Mouse (Mus musculus): ENCODE results near the gene Olfr1337. TPM values are rescaled to one million over a fixed set of nuclear protein-coding genes. Genes with fewer than 3 reads are reported as not detected.

Olfr1337 gene
- not detected for total RNA-seq (2023)

DNA sequence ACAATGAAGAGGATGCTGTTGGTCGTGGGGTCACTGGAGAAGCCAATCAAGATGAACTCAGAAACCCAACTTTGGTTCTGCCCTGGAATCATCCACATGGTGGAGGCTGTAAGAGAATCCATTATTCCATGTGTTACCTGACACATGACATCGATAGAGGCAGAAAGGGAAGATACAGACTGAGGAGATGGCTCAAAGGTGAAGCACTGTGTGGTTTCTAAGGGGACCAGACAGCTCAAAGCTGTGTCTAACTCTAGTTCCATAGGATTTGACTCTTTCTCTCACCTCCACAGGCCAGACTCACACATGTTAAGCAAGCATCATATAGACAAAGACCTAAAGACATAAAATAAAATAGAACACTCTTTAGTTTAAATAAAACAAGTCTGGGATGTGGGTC, at the start of gene Olfr1337:
Olfr1337 (minus strand) TSS at position 101 of the 400 bp plus-strand sequence.

DNA sequence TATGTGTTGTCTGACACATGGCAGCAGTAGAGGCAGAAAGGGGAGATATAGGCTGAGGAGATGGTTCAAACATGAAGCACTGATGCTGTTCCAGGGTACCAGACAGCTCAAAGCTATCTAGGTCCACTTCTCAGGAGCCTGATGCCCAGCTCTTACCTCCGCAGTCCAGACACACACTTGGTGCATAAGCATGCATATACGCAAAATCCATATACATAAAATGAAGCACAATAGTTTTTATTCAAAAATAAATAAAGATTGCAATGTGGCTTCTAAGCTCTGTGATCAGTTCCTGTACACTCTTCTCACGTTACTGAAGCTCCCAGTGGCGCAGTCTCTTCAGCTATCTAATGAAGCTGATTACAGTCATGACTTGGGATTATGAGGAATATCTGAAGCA, 27.5 kb upstream of the Olfr1337 start, which contains the start of gene Olfr1335:
Olfr1335 (minus strand) TSS at position 101 of the 400 bp plus-strand sequence.

DNA sequence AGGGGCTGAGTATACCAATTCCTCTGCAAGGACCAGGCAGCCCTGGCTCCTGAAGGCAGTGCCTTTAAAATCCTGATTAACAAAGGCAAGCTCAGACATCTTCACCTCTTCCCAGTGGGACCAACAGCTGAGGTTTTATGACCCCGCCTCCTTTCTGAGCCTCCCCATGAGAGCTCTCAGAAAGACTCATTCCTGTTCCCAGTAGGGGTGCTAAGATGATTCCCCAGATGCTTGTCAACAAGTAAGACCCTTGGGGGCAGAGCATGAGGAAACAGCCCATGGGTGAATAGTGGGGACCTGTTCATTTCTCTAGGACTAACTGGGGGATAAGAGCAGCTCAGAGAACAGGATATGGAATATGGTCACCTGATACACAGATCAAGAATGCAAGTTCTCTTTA, 23.7 kb downstream of the Olfr1337 start, which contains the start of gene Olfr1338:
Olfr1338 (minus strand) TSS at position 101 of the 400 bp plus-strand sequence.

DNA sequence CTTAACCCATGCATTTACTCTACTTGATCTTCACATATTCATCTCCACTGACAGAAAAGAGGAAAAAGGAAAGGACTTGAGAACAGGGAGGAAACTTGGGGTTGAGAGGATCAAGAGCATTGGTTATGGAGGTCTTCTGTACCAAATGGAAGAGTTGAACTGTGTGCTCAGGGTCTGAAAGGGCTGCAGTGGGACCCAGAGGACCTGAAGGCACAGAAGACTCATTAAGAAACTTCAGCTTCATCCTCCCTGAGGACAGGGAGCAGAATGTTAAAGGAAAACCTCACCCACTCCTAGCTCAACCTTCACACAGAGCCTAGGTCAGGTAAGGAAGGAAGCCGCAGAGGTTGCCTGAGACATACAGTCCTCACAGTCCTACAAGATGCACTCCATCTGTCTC, 50.5 kb downstream of the Olfr1337 start, which contains the start of gene Olfr1339:
Olfr1339 (plus strand) TSS at position 301 of the 400 bp plus-strand sequence.

Other genes starting within 250 kb of the Olfr1337 start
- not detected for gene Tmem125, start 238.5 kb downstream of the Olfr1337 start, total RNA-seq (2023)
- gene Cfap57, start 161.8 kb downstream of the Olfr1337 start, total RNA-seq (2023), result not detected
- gene Ebna1bp2, start 161.8 kb downstream of the Olfr1337 start, total RNA-seq (2023), result 65.9 TPM
- not detected for gene Olfr62, start 123.6 kb downstream of the Olfr1337 start, total RNA-seq (2023)
- gene Olfr1342, start 89.8 kb downstream of the Olfr1337 start, total RNA-seq (2023), result not detected
- not detected for gene Olfr1341, start 79.1 kb downstream of the Olfr1337 start, total RNA-seq (2023)
- not detected for gene Olfr1340, start 62.4 kb downstream of the Olfr1337 start, total RNA-seq (2023)
- gene Olfr1339, start 50.4 kb downstream of the Olfr1337 start, total RNA-seq (2023), result not detected
- not detected for gene Olfr1338, start 23.8 kb downstream of the Olfr1337 start, total RNA-seq (2023)
- gene Olfr1335, start 27.4 kb upstream of the Olfr1337 start, total RNA-seq (2023), result not detected
- gene Olfr1333, start 53.7 kb upstream of the Olfr1337 start, total RNA-seq (2023), result not detected
- gene Olfr1331, start 82.1 kb upstream of the Olfr1337 start, total RNA-seq (2023), result not detected
- gene Olfr1330, start 106.0 kb upstream of the Olfr1337 start, total RNA-seq (2023), result not detected
- not detected for gene Olfr1329, start 134.9 kb upstream of the Olfr1337 start, total RNA-seq (2023)
- not detected for gene Olfr1328, start 156.0 kb upstream of the Olfr1337 start, total RNA-seq (2023)
- gene Lao1, start 179.0 kb upstream of the Olfr1337 start, total RNA-seq (2023), result not detected